Mouse (Mus musculus) embryonic fibroblast, embryonic 13.5 days (primary cell): ENCODE measurements around the gene Fzd7.

Experiments
- CTCF ChIP-seq: IDR thresholded peaks from 2 replicates; pipeline ENCODE4 v1.5.1; 2011; ENCODE audit warnings: mild to moderate bottlenecking, control low read depth, low read length, moderate library complexity, borderline replicate concordance; ENCODE audit not compliant: insufficient read depth
- POLR2A ChIP-seq: IDR thresholded peaks from 2 replicates; pipeline ENCODE4 v1.6.1; 2011; ENCODE audit warnings: low read depth, mild to moderate bottlenecking, control low read depth, low read length, moderate library complexity

GRCm38 (mm10) chr1:59482696-59483520 lies 684 bp downstream of the Fzd7 start:
- TF ChIP-seq CTCF (no peak), POLR2A (peak; percentile 29; the same call in 1 of the 2 replicates)
